In the genomic region with DNA sequence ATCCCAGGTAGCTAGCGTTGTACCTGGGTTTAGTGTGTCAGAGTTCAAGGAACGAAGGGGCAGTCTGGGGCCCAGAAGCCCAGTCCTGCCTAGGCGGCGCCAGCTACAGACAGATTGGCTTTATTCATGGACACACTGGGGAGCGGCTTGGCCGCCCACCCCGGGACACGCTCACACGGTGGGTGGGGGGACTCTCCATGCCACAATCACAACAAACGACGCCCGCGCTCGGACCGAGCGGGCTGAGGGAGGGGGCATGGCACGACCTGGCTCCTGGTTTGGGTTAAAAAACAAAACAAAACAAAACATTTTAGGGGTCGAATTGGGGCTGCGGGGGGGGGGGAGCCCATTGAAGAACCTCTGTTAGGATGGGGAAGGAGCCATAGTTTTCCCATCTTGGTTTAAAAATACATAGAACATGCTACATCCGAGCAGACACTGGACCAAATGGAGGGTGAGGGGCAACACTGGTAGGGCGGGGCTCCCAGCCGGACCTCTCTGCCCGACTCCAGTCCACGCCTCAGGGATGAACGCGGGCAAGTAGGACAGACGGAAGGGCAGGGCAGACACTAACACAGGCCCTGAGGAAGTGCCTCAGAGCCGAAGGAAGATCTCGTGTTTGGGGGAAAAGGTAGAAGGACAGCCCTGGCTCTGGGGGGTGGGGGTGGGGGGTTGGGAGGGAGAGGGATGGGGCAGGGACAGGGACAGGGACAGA, we compare ENCODE assay signal across 9 mouse cellular contexts. TPM values are rescaled to one million over a fixed set of nuclear protein-coding genes. Genes with fewer than 3 reads are reported as not detected.
A peak's percentile ranks its signal among the peaks of the same experiment; 100 is the strongest.
DNase-seq lines count a peak whose midpoint lies in the region; ATAC-seq and TF ChIP-seq lines count a peak whose summit lies in the region.
"Had no signal": no experiment of that assay in that cellular context is flagged by ENCODE, and none has a peak within 500 bp of the region (broad histone marks: within the 10 kb centered on the region; RNA-seq: fewer than 3 reads in every experiment).

No protein-coding gene starts in this region.

- H3K9ac ChIP-seq in heart, postnatal 0 days (replicated peaks; ENCODE audit: low read depth, low read length): no peak overlapping the region
- H3K9ac ChIP-seq in hindbrain, embryonic 12.5 days: peak overlapping the region; percentile 55
- peak overlapping the region; percentile 69 for H3K9ac ChIP-seq in midbrain, embryonic 13.5 days (replicated peaks)

- no peak for DNase-seq in heart, postnatal 0 days (ENCODE audit: low spot score)
- DNase-seq in heart, postnatal 14 days: no peak
- DNase-seq in cerebellum, postnatal 10 days: peak; percentile 55 to 65
- DNase-seq in c-Kit-positive CD71-positive TER-119-positive erythroid progenitor cells, embryonic 14.5 days (ENCODE audit: low spot score): no peak
- DNase-seq in gastrocnemius, postnatal 4 days (ENCODE audit: low spot score in 2 of 2): no peak
- DNase-seq in layer of hippocampus, adult 11-12 months (ENCODE audit: low spot score): no peak

- no peaks in the 10 kb centered on the region; the same call in 1 of the 2 replicates for H3K4me1 ChIP-seq in heart, postnatal 0 days (ENCODE audit: control insufficient read depth, insufficient read depth)
- peaks cover 48% of the 10 kb centered on the region for H3K4me1 ChIP-seq in hindbrain, embryonic 12.5 days
- H3K4me1 ChIP-seq in midbrain, embryonic 13.5 days (replicated peaks): peaks cover 47% of the 10 kb centered on the region

- H3K9me3 ChIP-seq in heart, postnatal 0 days (replicated peaks; ENCODE audit: control insufficient read depth, low read length): no peaks in the 10 kb centered on the region
- no peaks in the 10 kb centered on the region for H3K9me3 ChIP-seq in hindbrain, embryonic 12.5 days (replicated peaks)
- no peaks in the 10 kb centered on the region for H3K9me3 ChIP-seq in midbrain, embryonic 13.5 days

- no peak overlapping the region for H3K27ac ChIP-seq in heart, postnatal 0 days (ENCODE audit: low read depth)
- peak overlapping the region; percentile 94 for H3K27ac ChIP-seq in hindbrain, embryonic 12.5 days
- H3K27ac ChIP-seq in midbrain, embryonic 13.5 days: peak overlapping the region; percentile 94

- ATAC-seq in heart, postnatal 0 days (ENCODE audit: insufficient read depth, low read depth): peak; percentile 8; the same call in 1 of the 2 replicates
- peak; percentile 38 for ATAC-seq in hindbrain, embryonic 12.5 days (ENCODE audit: low FRiP score)
- peak; percentile 19 for ATAC-seq in midbrain, embryonic 13.5 days

- intact Hi-C loops in heart, postnatal 14 days (cut with DNase I): no loop called here

- TF ChIP-seq CTCF in heart, postnatal 0 days (IDR thresholded peaks at IDR 0.05; ENCODE audit: low read depth): no peak

- no peaks in the 10 kb centered on the region for H3K36me3 ChIP-seq in heart, postnatal 0 days (replicated peaks; ENCODE audit: control insufficient read depth, insufficient read depth, low read length)
- H3K36me3 ChIP-seq in hindbrain, embryonic 12.5 days: no peaks in the 10 kb centered on the region
- no peaks in the 10 kb centered on the region for H3K36me3 ChIP-seq in midbrain, embryonic 13.5 days

- no peak overlapping the region for H3K4me3 ChIP-seq in heart, postnatal 0 days (ENCODE audit: low read depth, low read length)
- peak overlapping the region; percentile 44 for H3K4me3 ChIP-seq in hindbrain, embryonic 12.5 days
- peak overlapping the region; percentile 47 for H3K4me3 ChIP-seq in midbrain, embryonic 13.5 days (replicated peaks)

- H3K4me2 ChIP-seq in heart, postnatal 0 days (ENCODE audit: low read depth, low read length): no peak overlapping the region; the same call in 1 of the 2 replicates
- H3K4me2 ChIP-seq in hindbrain, embryonic 12.5 days (replicated peaks): peak overlapping the region; percentile 71
- peak overlapping the region; percentile 88 for H3K4me2 ChIP-seq in midbrain, embryonic 13.5 days (replicated peaks)

- WGBS in heart, postnatal 0 days: 3% methylated on average over 29 of the region's 29 CpGs
- under 1% methylated on average over 29 of the region's 29 CpGs for WGBS in hindbrain, embryonic 12.5 days
- WGBS in midbrain, embryonic 13.5 days: under 1% methylated on average over 29 of the region's 29 CpGs

- TF ChIP-seq EP300 in heart, postnatal 0 days (IDR thresholded peaks at IDR 0.05; ENCODE audit: low read depth): no peak

- peaks cover 61% of the 10 kb centered on the region for H3K27me3 ChIP-seq in heart, postnatal 0 days (ENCODE audit: control insufficient read depth, insufficient read depth, low read length)
- H3K27me3 ChIP-seq in hindbrain, embryonic 12.5 days: peaks cover 62% of the 10 kb centered on the region
- H3K27me3 ChIP-seq in midbrain, embryonic 13.5 days: peaks cover 34% of the 10 kb centered on the region

RNA-seq across cellular contexts. Expression of gene Sncb, which starts 7.5 kb away (rescaled TPM):
- not detected in 2 replicates for total RNA-seq in heart, postnatal 0 days (2014; rRNA removed; ENCODE audit: low replicate concordance)
- polyA plus RNA-seq in heart, postnatal 0 days (2015; fragmentation: Nextera tagmentation; extraction: Ambion mirVana): not detected in 2 replicates
- not detected for total RNA-seq in heart, postnatal 14 days (2021)
- polyA plus RNA-seq in hindbrain, embryonic 12.5 days (2016; fragmentation: Nextera tagmentation; extraction: Ambion mirVana): 2.5 and 2.9 TPM in 2 replicates
- polyA plus RNA-seq in midbrain, embryonic 13.5 days (2015; fragmentation: Nextera tagmentation; extraction: Ambion mirVana): 8.9 and 10.0 TPM in 2 replicates
- total RNA-seq in gastrocnemius, postnatal 4 days (2021): under 1 TPM in 1 of 2 experiments, not detected in 1; 0.20 TPM
- total RNA-seq: liver, adult 2 months had no signal
- polyA plus RNA-seq: liver, adult 2 months had no signal

RNA-seq across cellular contexts. Expression of gene Gprin1, which starts 9.2 kb away (rescaled TPM):
- not detected in 2 replicates for total RNA-seq in heart, postnatal 0 days (2014; rRNA removed; ENCODE audit: low replicate concordance)
- polyA plus RNA-seq in heart, postnatal 0 days (2015; fragmentation: Nextera tagmentation; extraction: Ambion mirVana): 0.03 TPM in 1 of 2 replicates, not detected in the other
- not detected for total RNA-seq in heart, postnatal 14 days (2021)
- 26.0 and 30.7 TPM in 2 replicates for polyA plus RNA-seq in hindbrain, embryonic 12.5 days (2016; fragmentation: Nextera tagmentation; extraction: Ambion mirVana)
- polyA plus RNA-seq in midbrain, embryonic 13.5 days (2015; fragmentation: Nextera tagmentation; extraction: Ambion mirVana): 5.1 and 5.8 TPM in 2 replicates
- under 1 TPM; 0.76 to 0.78 TPM for total RNA-seq in gastrocnemius, postnatal 4 days (2021)
- total RNA-seq: liver, adult 2 months had no signal
- polyA plus RNA-seq: liver, adult 2 months had no signal

RNA-seq across cellular contexts. Expression of gene Eif4e1b, which starts 24.9 kb away (rescaled TPM):
- not detected in 2 replicates for total RNA-seq in heart, postnatal 0 days (2014; rRNA removed; ENCODE audit: low replicate concordance)
- polyA plus RNA-seq in heart, postnatal 0 days (2015; fragmentation: Nextera tagmentation; extraction: Ambion mirVana): not detected in 2 replicates
- not detected for total RNA-seq in heart, postnatal 14 days (2021)
- polyA plus RNA-seq in hindbrain, embryonic 12.5 days (2016; fragmentation: Nextera tagmentation; extraction: Ambion mirVana): not detected in 2 replicates
- not detected in 2 replicates for polyA plus RNA-seq in midbrain, embryonic 13.5 days (2015; fragmentation: Nextera tagmentation; extraction: Ambion mirVana)
- not detected for total RNA-seq in gastrocnemius, postnatal 4 days (2021)
- total RNA-seq: liver, adult 2 months had no signal
- polyA plus RNA-seq: liver, adult 2 months had no signal

RNA-seq across cellular contexts. Expression of gene Tspan17, which starts 30.3 kb away (rescaled TPM):
- total RNA-seq in heart, postnatal 0 days (2014; rRNA removed; ENCODE audit: low replicate concordance): 4.5 and 7.6 TPM in 2 replicates
- polyA plus RNA-seq in heart, postnatal 0 days (2015; fragmentation: Nextera tagmentation; extraction: Ambion mirVana): 7.5 and 9.3 TPM in 2 replicates
- total RNA-seq in heart, postnatal 14 days (2021): 10 to 100 TPM in 1 of 2 experiments, 1 to 10 TPM in 1; 9.0 to 12.1 TPM
- 30.0 and 35.0 TPM in 2 replicates for polyA plus RNA-seq in hindbrain, embryonic 12.5 days (2016; fragmentation: Nextera tagmentation; extraction: Ambion mirVana)
- polyA plus RNA-seq in midbrain, embryonic 13.5 days (2015; fragmentation: Nextera tagmentation; extraction: Ambion mirVana): 28.3 and 30.5 TPM in 2 replicates
- 10 to 100 TPM; 27.8 to 28.0 TPM for total RNA-seq in gastrocnemius, postnatal 4 days (2021)

RNA-seq across cellular contexts. Expression of gene Cdhr2, which starts 57.7 kb away (rescaled TPM):
- total RNA-seq in heart, postnatal 0 days (2014; rRNA removed; ENCODE audit: low replicate concordance): 0.04 TPM in 1 of 2 replicates, not detected in the other
- polyA plus RNA-seq in heart, postnatal 0 days (2015; fragmentation: Nextera tagmentation; extraction: Ambion mirVana): not detected in 2 replicates
- total RNA-seq in heart, postnatal 14 days (2021): not detected
- polyA plus RNA-seq in hindbrain, embryonic 12.5 days (2016; fragmentation: Nextera tagmentation; extraction: Ambion mirVana): not detected in 2 replicates
- polyA plus RNA-seq in midbrain, embryonic 13.5 days (2015; fragmentation: Nextera tagmentation; extraction: Ambion mirVana): 0.15 TPM in 2 replicates
- total RNA-seq in gastrocnemius, postnatal 4 days (2021): under 1 TPM; 0.07 to 0.08 TPM

Comparison
In these comparisons a context has a peak if more than half of its experiments do, and no peak if none do; other contexts are left out.
1. DNase-seq: peak in cerebellum, postnatal 10 days (2 of 2); none in heart, postnatal 0 days (single experiment), heart, postnatal 14 days (0 of 2), c-Kit-positive CD71-positive TER-119-positive erythroid progenitor cells, embryonic 14.5 days (single experiment), gastrocnemius, postnatal 4 days (0 of 2) and layer of hippocampus, adult 11-12 months (single experiment).
2. Peak in every context shown above with its lines, with median percentiles within 50 percentile points of each other: ATAC-seq.